Mouse (Mus musculus) liver, postnatal 0 days (tissue): ENCODE results near the gene Kri1. TPM values are rescaled to one million over a fixed set of nuclear protein-coding genes. Genes with fewer than 3 reads are reported as not detected.
A peak's percentile ranks its signal among the peaks of the same experiment; 100 is the strongest.
"Not testable (repeated sequence)": the region's sequence is repeated elsewhere in the genome, so short reads cannot be mapped to it uniquely, and the experiment has no call there.

Experiments used
- ATAC-seq: fragments of 200-750 bp; cut with Nextera tagmentation; 2 replicates; pipeline ENCODE4 v1.8.0; 2017; ENCODE audit warnings: mild to moderate bottlenecking, moderate library complexity
- DNase-seq: peaks from one replicate; pipeline ENCODE4 v3.0.0-alpha.2; 2016
- H3K27ac ChIP-seq: fragments of 300-500 bp; sonication (generic); 2 replicates; pipeline ENCODE4 v1.5.1; 2014; ENCODE audit warnings: antibody characterized with exemption, moderate library complexity, mild to moderate bottlenecking, low read depth
- H3K27me3 ChIP-seq: fragments of 300-500 bp; sonication (generic); 2 replicates; pipeline ENCODE4 v1.6.1; 2014; ENCODE audit warnings: low read length, control low read depth, mixed read lengths; ENCODE audit not compliant: insufficient read depth
- H3K36me3 ChIP-seq: fragments of 300-500 bp; sonication (generic); replicated peaks from 2 replicates; pipeline ENCODE4 v1.6.1; 2014; ENCODE audit warnings: mild to moderate bottlenecking, control low read depth, low read length, moderate library complexity, mixed read lengths; ENCODE audit not compliant: insufficient read depth
- H3K4me1 ChIP-seq: fragments of 300-500 bp; sonication (generic); 2 replicates; pipeline ENCODE4 v1.6.1; 2014; ENCODE audit warnings: antibody characterized with exemption, mild to moderate bottlenecking, control low read depth; ENCODE audit not compliant: insufficient read depth
- H3K4me2 ChIP-seq: fragments of 300-500 bp; sonication (generic); 2 replicates; pipeline ENCODE4 v1.6.1; 2014; ENCODE audit warnings: low read depth, mild to moderate bottlenecking, low read length, moderate library complexity, mixed read lengths
- H3K4me3 ChIP-seq: fragments of 300-500 bp; sonication (generic); 2 replicates; pipeline ENCODE4 v1.5.1; 2014; ENCODE audit warnings: low read depth, low read length
- H3K9ac ChIP-seq: fragments of 300-500 bp; sonication (generic); replicated peaks from 2 replicates; pipeline ENCODE4 v1.6.1; 2014; ENCODE audit warnings: mild to moderate bottlenecking, moderate library complexity
- H3K9me3 ChIP-seq: fragments of 300-500 bp; sonication (generic); 2 replicates; pipeline ENCODE4 v1.6.1; 2016; ENCODE audit warnings: mild to moderate bottlenecking, control low read depth, low read length, mixed read lengths
- CTCF ChIP-seq: sonication (generic); IDR thresholded peaks from 2 replicates; pipeline ENCODE4 v1.5.1; 2016; ENCODE audit warnings: antibody characterized with exemption, low read depth
- EP300 ChIP-seq: IDR thresholded peaks from 2 replicates; pipeline ENCODE4 v1.6.1; 2016; ENCODE audit warnings: antibody characterized with exemption, low read depth, mild to moderate bottlenecking
- WGBS: fragments of 180-500 bp; shearing (Covaris S2); extraction: QIAGEN DNeasy Blood & Tissue Kit; methylation state at CpG from one replicate; pipeline ENCODE4 v1.1.7; 2014; ENCODE audit not compliant: insufficient replicate concordance; 5-methylcytosine and 5-hydroxymethylcytosine counted together
- polyA plus RNA-seq: library from polyadenylated mRNA; unstranded; fragments of >200 nt; fragmentation: Nextera tagmentation; extraction: Ambion mirVana; gene quantifications from 2 replicates; pipeline ENCODE4 v1.2.1, GENCODE M21; 2015

The Kri1 gene
- polyA plus RNA-seq, 1 experiment from 2014 or later = 5.3 TPM

DNA sequence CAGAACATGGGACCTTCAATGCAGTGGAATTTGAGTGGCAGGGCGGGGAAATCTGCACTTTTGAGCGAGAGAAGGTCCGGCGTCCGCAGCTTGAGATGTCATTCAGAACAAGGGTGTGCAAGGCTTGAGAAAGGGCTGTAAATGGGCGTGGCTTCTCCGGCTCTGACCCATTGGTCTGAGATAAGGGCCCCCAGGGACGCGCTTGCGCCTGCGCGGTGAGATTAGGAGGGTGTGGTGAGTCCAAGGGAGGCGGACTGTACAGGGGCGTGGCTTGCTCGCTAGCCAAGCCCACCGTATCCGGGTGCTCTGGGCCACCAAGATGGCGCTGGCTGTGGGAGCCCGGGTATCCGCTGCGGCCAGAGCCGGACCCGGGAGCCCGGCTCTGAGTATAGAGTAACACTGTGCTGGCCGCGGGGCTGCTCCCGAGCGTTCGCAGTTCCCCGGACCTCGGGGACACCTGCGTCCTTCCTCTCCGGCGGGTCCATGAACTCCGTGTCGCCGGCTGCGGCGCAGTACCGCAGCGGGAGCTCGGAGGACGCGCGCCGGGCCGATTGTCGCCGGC lies 22.7 kb downstream of the Kri1 start, which contains the start of gene Atg4d:
TSS of gene Atg4d (plus strand) at position 294 of the 562 bp plus-strand sequence.
- Histone ChIP-seq H3K36me3 (peaks cover 35% of the 10 kb centered on the region), H3K4me2 (peak within 1 kb of the TSS; percentile 72), H3K9me3 (no peaks in the 10 kb centered on the region), H3K27me3 (no peaks in the 10 kb centered on the region), H3K27ac (peak within 1 kb of the TSS; percentile 97), H3K4me3 (peak within 1 kb of the TSS; percentile 94), H3K4me1 (peaks cover 36% of the 10 kb centered on the region), H3K9ac (peak within 1 kb of the TSS; percentile 89)
- ATAC-seq (peak; percentile 94), DNase-seq (peak; percentile 99)
- TF ChIP-seq CTCF (0 out of 2 replicates have a peak, but pooled peaks have one; percentile 1), EP300 (peak; percentile 82; the same call in 1 of the 2 replicates)
- WGBS = under 1% methylated on average over 48 of the region's 49 CpGs

DNA sequence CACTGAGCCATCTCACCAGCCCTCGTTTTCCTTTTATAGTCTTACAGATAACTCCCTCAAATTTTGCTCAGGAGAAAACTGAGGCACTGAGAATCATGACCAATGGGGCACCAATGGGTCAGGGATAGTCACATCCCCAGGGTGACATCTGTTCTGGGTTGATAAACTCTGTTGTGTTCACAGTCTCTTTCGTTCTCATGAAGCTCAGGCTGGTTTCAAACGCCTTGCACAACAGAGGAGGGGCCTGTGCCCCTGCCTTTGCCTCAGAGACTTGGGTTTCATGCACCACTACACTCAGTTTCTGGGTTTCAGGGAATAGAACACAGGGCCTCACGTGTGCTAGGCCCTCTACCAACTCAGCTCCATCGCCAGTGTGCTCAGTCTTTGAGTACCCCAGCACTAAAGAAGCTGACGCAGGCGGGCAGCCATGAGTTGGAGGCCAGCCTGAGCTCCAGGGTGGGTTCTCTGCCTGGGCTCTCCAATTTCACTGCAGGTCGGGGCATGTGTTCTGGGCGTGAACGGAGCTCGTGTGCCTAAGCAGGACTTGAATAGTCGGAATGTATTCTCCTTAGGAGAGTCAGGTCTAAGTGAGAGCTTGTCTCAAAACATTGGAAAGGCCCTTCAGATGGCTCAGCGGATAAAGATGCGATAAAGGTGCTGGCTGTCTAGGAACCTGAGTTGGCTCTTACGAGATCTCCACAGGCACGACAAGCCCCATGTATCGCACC lies 23.3 kb downstream of the Kri1 start:
- Histone ChIP-seq H3K4me1 (peaks cover 36% of the 10 kb centered on the region), H3K27ac (peak overlapping the region; percentile 97), H3K4me3 (peak overlapping the region; percentile 94), H3K36me3 (peaks cover 30% of the 10 kb centered on the region), H3K9ac (peak overlapping the region; percentile 66), H3K9me3 (no peaks in the 10 kb centered on the region), H3K4me2 (peak overlapping the region; percentile 72), H3K27me3 (no peaks in the 10 kb centered on the region)
- 22% methylated on average over 17 of the region's 17 CpGs for WGBS
- no peak for TF ChIP-seq CTCF
- TF ChIP-seq EP300 = peak; percentile 34; the same call in 1 of the 2 replicates
- no peak for DNase-seq
- peak; percentile 45 for ATAC-seq

DNA sequence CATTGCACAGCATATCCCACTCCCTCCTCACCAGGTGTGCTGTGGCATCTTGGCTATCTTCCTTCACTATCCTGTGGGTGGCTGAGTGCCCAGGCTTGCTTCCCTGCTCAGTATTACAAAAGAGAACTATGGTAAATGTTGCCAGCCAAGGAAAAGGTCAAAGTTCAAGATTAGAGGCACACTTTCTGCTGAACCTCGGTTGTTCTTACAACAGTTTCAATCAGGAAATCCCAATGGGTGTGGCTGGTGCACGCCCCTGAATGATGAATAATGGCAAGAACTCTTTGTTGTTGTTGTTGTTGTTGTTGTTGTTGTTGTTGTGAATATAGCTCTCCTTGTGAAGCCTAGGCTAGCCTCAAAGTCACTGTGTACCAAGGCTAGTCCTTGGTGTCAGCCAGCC lies 25.9 kb downstream of the Kri1 start:
- DNase-seq = no peak
- peaks cover 34% of the 10 kb centered on the region for H3K4me1 ChIP-seq
- 27% methylated on average over 2 of the region's 2 CpGs for WGBS
- no peaks in the 10 kb centered on the region for H3K9me3 ChIP-seq
- no peak overlapping the region for H3K9ac ChIP-seq
- H3K27me3 ChIP-seq = no peaks in the 10 kb centered on the region
- no peak for ATAC-seq
- no peak overlapping the region for H3K4me3 ChIP-seq
- peaks cover 5% of the 10 kb centered on the region for H3K36me3 ChIP-seq
- no peak overlapping the region for H3K27ac ChIP-seq
- no peak for TF ChIP-seq EP300
- TF ChIP-seq CTCF = no peak
- H3K4me2 ChIP-seq = no peak overlapping the region

DNA sequence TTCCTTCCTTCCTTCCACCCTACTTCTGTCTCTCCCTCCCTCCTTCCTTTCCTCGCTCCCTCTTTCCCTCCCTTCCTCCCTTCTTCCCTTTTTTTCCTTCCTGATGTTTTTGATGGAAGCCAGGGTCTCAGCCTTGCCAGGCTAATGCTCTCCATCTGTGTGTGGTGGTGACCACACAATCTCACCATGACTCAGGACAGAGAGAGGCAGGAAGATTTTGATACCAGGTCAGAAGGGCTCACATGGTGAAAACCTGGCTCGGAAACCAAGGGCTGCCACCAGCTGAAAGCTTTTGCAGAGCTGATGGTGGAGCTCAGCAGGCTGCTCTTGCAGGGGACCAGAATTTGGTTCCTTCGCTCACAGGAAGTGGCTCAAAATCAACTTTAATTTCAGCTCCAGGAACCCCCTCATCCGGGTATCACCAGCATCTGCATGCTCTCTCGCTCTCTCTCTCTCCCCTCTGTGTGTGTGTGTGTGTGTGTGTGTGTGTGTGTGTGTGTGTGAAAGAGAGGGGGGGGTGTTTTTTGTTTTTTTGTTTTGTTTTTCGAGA lies 27.2 kb downstream of the Kri1 start:
- H3K4me3 ChIP-seq = no peak overlapping the region
- no peak overlapping the region for H3K4me2 ChIP-seq
- H3K27ac ChIP-seq = no peak overlapping the region
- ATAC-seq (no peak), DNase-seq (no peak)
- no peaks in the 10 kb centered on the region for H3K9me3 ChIP-seq
- 69% methylated on average over 6 of the region's 6 CpGs for WGBS
- peaks cover 21% of the 10 kb centered on the region for H3K4me1 ChIP-seq
- H3K36me3 ChIP-seq = no peaks in the 10 kb centered on the region
- no peaks in the 10 kb centered on the region for H3K27me3 ChIP-seq
- TF ChIP-seq CTCF (no peak), EP300 (no peak)
- H3K9ac ChIP-seq = no peak overlapping the region

DNA sequence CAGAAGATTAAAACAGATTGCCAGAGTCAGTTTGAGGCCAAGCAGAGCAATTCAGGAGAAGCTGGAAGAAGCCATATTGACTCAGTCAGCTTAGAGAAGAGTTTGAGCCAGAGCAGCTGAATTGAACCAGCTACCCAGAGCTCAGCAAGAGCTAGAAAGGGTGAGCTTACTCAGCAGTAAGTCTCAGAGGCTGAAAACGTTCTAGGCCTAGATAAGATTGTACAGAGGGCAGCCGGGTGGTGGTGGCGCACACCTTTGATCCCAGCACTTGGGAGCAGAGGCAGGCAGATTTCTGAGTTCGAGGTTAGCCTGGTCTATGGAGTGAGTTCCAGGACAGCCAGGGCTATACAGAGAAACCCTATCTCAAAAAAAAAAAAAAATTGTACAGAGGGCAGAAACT lies 31.4 kb downstream of the Kri1 start:
- H3K36me3 ChIP-seq, H3K4me1 ChIP-seq, H3K4me3 ChIP-seq, ATAC-seq, H3K27me3 ChIP-seq, H3K9me3 ChIP-seq, H3K27ac ChIP-seq, DNase-seq, H3K9ac ChIP-seq, H3K4me2 ChIP-seq: not testable (repeated sequence)
- 79% methylated on average over 4 of the region's 4 CpGs for WGBS

DNA sequence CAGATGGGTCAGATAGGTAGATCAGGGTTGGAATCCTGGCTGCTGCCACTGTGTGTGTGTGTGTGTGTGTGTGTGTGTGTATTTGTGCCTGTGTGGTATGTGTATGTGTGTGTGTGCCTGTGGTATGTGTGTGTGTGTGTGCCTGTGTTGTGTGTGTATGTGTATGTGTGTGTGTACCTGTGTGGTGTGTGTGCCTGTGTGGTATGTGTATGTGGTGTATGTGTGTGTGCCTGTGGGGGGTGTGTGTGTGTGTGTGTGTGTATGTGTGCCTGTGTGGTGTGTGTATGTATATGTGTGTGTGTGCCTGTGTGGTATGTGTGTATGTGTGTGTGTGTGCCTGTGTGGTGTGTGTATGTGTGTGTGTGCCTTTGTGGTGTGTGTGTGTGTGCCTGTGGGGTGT lies 33.1 kb downstream of the Kri1 start:
- Histone ChIP-seq H3K4me1 (peaks cover 2% of the 10 kb centered on the region), H3K9me3 (no peaks in the 10 kb centered on the region), H3K27me3 (peaks cover 15% of the 10 kb centered on the region), H3K27ac (no peak overlapping the region), H3K9ac (no peak overlapping the region), H3K36me3 (no peaks in the 10 kb centered on the region), H3K4me2 (no peak overlapping the region), H3K4me3 (no peak overlapping the region)
- DNase-seq = no peak
- TF ChIP-seq CTCF = no peak
- TF ChIP-seq EP300 = no peak
- no peak for ATAC-seq
